Mouse (Mus musculus) liver, postnatal 0 days (tissue): ENCODE results near the gene Gm29427.

Experiments used
- CTCF ChIP-seq: sonication (generic); IDR thresholded peaks from 2 replicates; pipeline ENCODE4 v1.5.1; 2016; ENCODE audit warnings: antibody characterized with exemption, low read depth
- EP300 ChIP-seq: IDR thresholded peaks from 2 replicates; pipeline ENCODE4 v1.6.1; 2016; ENCODE audit warnings: antibody characterized with exemption, low read depth, mild to moderate bottlenecking

DNA sequence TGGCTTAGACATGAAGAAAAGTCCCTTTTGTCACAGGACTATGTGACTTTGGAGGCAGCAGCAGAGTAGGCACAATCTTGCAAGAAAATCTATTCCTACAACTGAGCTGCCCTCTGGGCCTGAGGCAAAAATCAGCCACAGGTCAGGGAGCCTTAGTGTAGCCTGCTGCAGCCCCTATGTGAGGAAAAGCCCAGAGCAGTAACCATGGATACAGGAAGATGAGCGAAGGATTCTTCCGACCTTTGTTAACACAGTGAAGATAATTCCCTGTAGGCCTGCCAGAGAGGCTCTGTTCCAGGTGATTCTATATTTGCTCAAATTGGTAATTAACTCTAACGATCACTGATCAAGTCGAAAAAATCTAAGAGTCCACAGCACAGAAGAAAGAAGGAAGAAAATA lies 71.5 kb downstream of the Gm29427 start:
- TF ChIP-seq CTCF (no peak), EP300 (no peak)
